Mouse (Mus musculus) limb, embryonic 15.5 days (tissue): ENCODE results near the gene Tnfrsf9. TPM values are rescaled to one million over a fixed set of nuclear protein-coding genes. Genes with fewer than 3 reads are reported as not detected.
A peak's percentile ranks its signal among the peaks of the same experiment; 100 is the strongest.

ENCODE experiments used
- ATAC-seq: fragments of 200-750 bp; cut with Nextera tagmentation; 2 replicates; pipeline ENCODE4 v1.8.0; 2017; ENCODE audit warnings: low read depth, moderate TSS enrichment; ENCODE audit not compliant: insufficient number of reproducible peaks, low FRiP score, low TSS enrichment
- H3K27ac ChIP-seq: fragments of 300-500 bp; sonication (generic); 2 replicates; pipeline ENCODE4 v1.5.1; 2015; ENCODE audit warnings: moderate library complexity, mild to moderate bottlenecking, inconsistent platforms
- H3K27me3 ChIP-seq: fragments of 300-500 bp; sonication (generic); 2 replicates; pipeline ENCODE4 v1.6.1; 2015; ENCODE audit warnings: inconsistent platforms
- H3K36me3 ChIP-seq: fragments of 300-500 bp; sonication (generic); 2 replicates; pipeline ENCODE4 v1.6.1; 2015; ENCODE audit warnings: inconsistent platforms
- H3K4me1 ChIP-seq: fragments of 300-500 bp; sonication (generic); 2 replicates; pipeline ENCODE4 v1.6.1; 2015; ENCODE audit warnings: inconsistent platforms
- H3K4me2 ChIP-seq: fragments of 300-500 bp; sonication (generic); 2 replicates; pipeline ENCODE4 v1.6.1; 2015; ENCODE audit warnings: mild to moderate bottlenecking, inconsistent platforms
- H3K4me3 ChIP-seq: fragments of 300-500 bp; sonication (generic); 2 replicates; pipeline ENCODE4 v1.5.1; 2015; ENCODE audit warnings: mild to moderate bottlenecking, inconsistent platforms
- H3K9ac ChIP-seq: fragments of 300-500 bp; sonication (generic); 2 replicates; pipeline ENCODE4 v1.6.1; 2015; ENCODE audit warnings: inconsistent platforms
- H3K9me3 ChIP-seq: fragments of 300-500 bp; sonication (generic); 2 replicates; pipeline ENCODE4 v1.6.1; 2016; ENCODE audit warnings: inconsistent platforms
- WGBS: fragments of 180-500 bp; shearing (Covaris S2); methylation state at CpG from one replicate; pipeline ENCODE4 v1.1.7; 2015; 5-methylcytosine and 5-hydroxymethylcytosine counted together
- polyA plus RNA-seq: library from polyadenylated mRNA; unstranded; fragments of >200 nt; fragmentation: Nextera tagmentation; extraction: Ambion mirVana; gene quantifications from 2 replicates; pipeline ENCODE4 v1.2.1, GENCODE M21; 2015

The Tnfrsf9 gene
- polyA plus RNA-seq, 1 experiment from 2014 or later, result 0.83 TPM

GRCm38 (mm10) chr4:150917336-150918027 lies 3.1 kb downstream of the Tnfrsf9 start:
- no peak overlapping the region for H3K9ac ChIP-seq
- H3K9me3 ChIP-seq, result no peaks in the 10 kb centered on the region
- ATAC-seq, result no peak
- no peak overlapping the region for H3K4me2 ChIP-seq
- no peak overlapping the region for H3K27ac ChIP-seq
- H3K4me3 ChIP-seq, result no peak overlapping the region
- 71% methylated on average over 8 of the region's 8 CpGs for WGBS
- H3K36me3 ChIP-seq, result no peaks in the 10 kb centered on the region
- H3K4me1 ChIP-seq, result peaks cover 14% of the 10 kb centered on the region
- H3K27me3 ChIP-seq, result no peaks in the 10 kb centered on the region

- WGBS, result 74% methylated on average over 8 of the region's 8 CpGs
- ATAC-seq, result no peak
- Histone ChIP-seq H3K27ac (no peak overlapping the region), H3K36me3 (no peaks in the 10 kb centered on the region), H3K4me2 (no peak overlapping the region), H3K9me3 (no peaks in the 10 kb centered on the region), H3K4me3 (no peak overlapping the region), H3K9ac (no peak overlapping the region), H3K27me3 (no peaks in the 10 kb centered on the region), H3K4me1 (no peaks in the 10 kb centered on the region)
Measured at GRCm38 (mm10) chr4:150921206-150921605, 6.8 kb downstream of the Tnfrsf9 start.

GRCm38 (mm10) chr4:150924308-150924707 lies 9.9 kb downstream of the Tnfrsf9 start:
- H3K9ac ChIP-seq, result no peak overlapping the region
- H3K4me2 ChIP-seq, result no peak overlapping the region
- no peak for ATAC-seq
- WGBS, result 78% methylated on average over 13 of the region's 13 CpGs
- H3K27me3 ChIP-seq, result no peaks in the 10 kb centered on the region
- H3K4me1 ChIP-seq, result no peaks in the 10 kb centered on the region
- H3K27ac ChIP-seq, result no peak overlapping the region
- H3K4me3 ChIP-seq, result no peak overlapping the region
- no peaks in the 10 kb centered on the region for H3K36me3 ChIP-seq
- H3K9me3 ChIP-seq, result no peaks in the 10 kb centered on the region

GRCm38 (mm10) chr4:150924936-150925335 lies 10.6 kb downstream of the Tnfrsf9 start:
- H3K4me3 ChIP-seq, result no peak overlapping the region
- 85% methylated on average over 6 of the region's 6 CpGs for WGBS
- H3K9me3 ChIP-seq, result no peaks in the 10 kb centered on the region
- no peaks in the 10 kb centered on the region for H3K36me3 ChIP-seq
- H3K9ac ChIP-seq, result no peak overlapping the region
- no peaks in the 10 kb centered on the region for H3K27me3 ChIP-seq
- no peak for ATAC-seq
- H3K4me1 ChIP-seq, result no peaks in the 10 kb centered on the region
- no peak overlapping the region for H3K4me2 ChIP-seq
- H3K27ac ChIP-seq, result no peak overlapping the region

- no peak for ATAC-seq
- no peaks in the 10 kb centered on the region for H3K9me3 ChIP-seq
- no peaks in the 10 kb centered on the region for H3K27me3 ChIP-seq
- WGBS, result 57% methylated on average over 5 of the region's 5 CpGs
- no peak overlapping the region for H3K4me3 ChIP-seq
- no peaks in the 10 kb centered on the region for H3K4me1 ChIP-seq
- no peaks in the 10 kb centered on the region for H3K36me3 ChIP-seq
- H3K9ac ChIP-seq, result no peak overlapping the region
- H3K4me2 ChIP-seq, result no peak overlapping the region
- no peak overlapping the region for H3K27ac ChIP-seq
Measured at GRCm38 (mm10) chr4:150925923-150926322, 11.6 kb downstream of the Tnfrsf9 start.

GRCm38 (mm10) chr4:150926924-150927705 lies 12.8 kb downstream of the Tnfrsf9 start:
- Histone ChIP-seq H3K9me3 (no peaks in the 10 kb centered on the region), H3K4me3 (no peak overlapping the region), H3K27me3 (no peaks in the 10 kb centered on the region), H3K4me2 (no peak overlapping the region), H3K4me1 (no peaks in the 10 kb centered on the region), H3K27ac (no peak overlapping the region), H3K36me3 (no peaks in the 10 kb centered on the region), H3K9ac (no peak overlapping the region)
- ATAC-seq, result no peak
- 54% methylated on average over 14 of the region's 14 CpGs for WGBS

GRCm38 (mm10) chr4:150927789-150928188 lies 13.4 kb downstream of the Tnfrsf9 start:
- H3K9ac ChIP-seq, result no peak overlapping the region

GRCm38 (mm10) chr4:150933503-150933902 lies 19.1 kb downstream of the Tnfrsf9 start:
- H3K4me1 ChIP-seq, result no peaks in the 10 kb centered on the region
- no peak for ATAC-seq
- no peak overlapping the region for H3K9ac ChIP-seq
- no peaks in the 10 kb centered on the region for H3K27me3 ChIP-seq
- WGBS, result 57% methylated on average over 1 of the region's 1 CpGs
- H3K9me3 ChIP-seq, result no peaks in the 10 kb centered on the region
- no peak overlapping the region for H3K4me2 ChIP-seq
- no peak overlapping the region for H3K27ac ChIP-seq
- no peaks in the 10 kb centered on the region for H3K36me3 ChIP-seq
- no peak overlapping the region for H3K4me3 ChIP-seq

More at GRCm38 (mm10) chr4:150927789-150928188, 13.4 kb downstream of the Tnfrsf9 start:
- H3K4me2 ChIP-seq, result no peak overlapping the region
- H3K27me3 ChIP-seq, result no peaks in the 10 kb centered on the region
- no peak for ATAC-seq
- H3K4me1 ChIP-seq, result no peaks in the 10 kb centered on the region
- H3K9me3 ChIP-seq, result no peaks in the 10 kb centered on the region
- WGBS, result 53% methylated on average over 10 of the region's 10 CpGs
- no peaks in the 10 kb centered on the region for H3K36me3 ChIP-seq
- no peak overlapping the region for H3K27ac ChIP-seq
- no peak overlapping the region for H3K4me3 ChIP-seq

GRCm38 (mm10) chr4:150937293-150938062 lies 23.1 kb downstream of the Tnfrsf9 start:
- no peak overlapping the region for H3K27ac ChIP-seq
- no peak for ATAC-seq
- 0 out of 2 replicates have a peak overlapping the region, but pooled peaks have one; percentile 20 for H3K4me2 ChIP-seq
- WGBS, result 71% methylated on average over 16 of the region's 16 CpGs
- H3K36me3 ChIP-seq, result no peaks in the 10 kb centered on the region
- no peaks in the 10 kb centered on the region for H3K9me3 ChIP-seq
- H3K4me3 ChIP-seq, result no peak overlapping the region
- no peaks in the 10 kb centered on the region for H3K27me3 ChIP-seq
- H3K4me1 ChIP-seq, result no peaks in the 10 kb centered on the region
- H3K9ac ChIP-seq, result no peak overlapping the region

- WGBS, result 52% methylated on average over 14 of the region's 14 CpGs
- Histone ChIP-seq H3K9ac (no peak overlapping the region), H3K27me3 (no peaks in the 10 kb centered on the region), H3K4me3 (no peak overlapping the region), H3K9me3 (no peaks in the 10 kb centered on the region), H3K27ac (no peak overlapping the region), H3K36me3 (no peaks in the 10 kb centered on the region), H3K4me1 (no peaks in the 10 kb centered on the region), H3K4me2 (0 out of 2 replicates have a peak overlapping the region, but pooled peaks have one; percentile 20)
- no peak for ATAC-seq
Measured at GRCm38 (mm10) chr4:150938063-150938452, 23.7 kb downstream of the Tnfrsf9 start.

- WGBS, result 59% methylated on average over 13 of the region's 13 CpGs
- H3K9ac ChIP-seq, result no peak overlapping the region
- no peak for ATAC-seq
Measured at GRCm38 (mm10) chr4:150939991-150940651, 25.8 kb downstream of the Tnfrsf9 start.

More at GRCm38 (mm10) chr4:150939991-150940651, 25.8 kb downstream of the Tnfrsf9 start:
- H3K36me3 ChIP-seq, result no peaks in the 10 kb centered on the region
- H3K27me3 ChIP-seq, result no peaks in the 10 kb centered on the region
- no peak overlapping the region for H3K4me3 ChIP-seq
- no peak overlapping the region for H3K4me2 ChIP-seq
- no peak overlapping the region for H3K27ac ChIP-seq
- H3K9me3 ChIP-seq, result no peaks in the 10 kb centered on the region
- H3K4me1 ChIP-seq, result no peaks in the 10 kb centered on the region
